Mouse (Mus musculus) heart, postnatal 14 days (tissue): ENCODE results near the gene Fam207a. TPM values are rescaled to one million over a fixed set of nuclear protein-coding genes. Genes with fewer than 3 reads are reported as not detected.

Experiments
- DNase-seq, 2 experiments: peaks; one replicate each; pipeline ENCODE4 v3.0.0; 2021 to 2022
- intact Hi-C: fragments of 180-260 bp; cut with DNase I; formaldehyde crosslinking; loops from one replicate; pipeline ENCODE4 v1.15.1; 2025
- total RNA-seq, 2 experiments: library from RNA; stranded (reverse); gene quantifications; 2 replicates each; pipeline ENCODE4 v1.2.3; 2021

Fam207a gene
- total RNA-seq, 2 experiments from 2014 or later, result 9.6 TPM

DNA sequence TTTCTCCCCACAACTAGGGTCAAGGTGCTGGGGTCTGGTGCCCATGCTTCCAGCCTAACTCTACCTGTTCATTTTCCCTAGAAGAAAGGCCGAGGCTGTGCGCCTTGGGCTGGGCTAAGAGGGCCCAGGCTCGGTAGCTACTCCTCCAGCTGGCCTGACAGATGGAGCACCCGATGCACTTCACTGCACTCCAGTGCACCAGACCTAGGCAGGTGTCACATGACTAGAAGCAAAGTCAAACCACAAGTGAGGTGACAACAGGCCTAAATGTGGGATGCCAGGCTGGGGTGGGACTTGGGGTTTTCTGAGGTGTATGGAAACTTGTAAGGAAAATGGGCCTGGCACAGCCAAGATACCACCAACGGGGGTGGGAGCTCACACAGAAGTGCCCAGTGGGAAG is 9.1 kb downstream of the Fam207a start:
- intact Hi-C loops, result loop anchor here (5.0 kb wide), 1 partner anchor 379 kb away; no protein-coding TSS in a partner anchor
- no peak for DNase-seq

DNA sequence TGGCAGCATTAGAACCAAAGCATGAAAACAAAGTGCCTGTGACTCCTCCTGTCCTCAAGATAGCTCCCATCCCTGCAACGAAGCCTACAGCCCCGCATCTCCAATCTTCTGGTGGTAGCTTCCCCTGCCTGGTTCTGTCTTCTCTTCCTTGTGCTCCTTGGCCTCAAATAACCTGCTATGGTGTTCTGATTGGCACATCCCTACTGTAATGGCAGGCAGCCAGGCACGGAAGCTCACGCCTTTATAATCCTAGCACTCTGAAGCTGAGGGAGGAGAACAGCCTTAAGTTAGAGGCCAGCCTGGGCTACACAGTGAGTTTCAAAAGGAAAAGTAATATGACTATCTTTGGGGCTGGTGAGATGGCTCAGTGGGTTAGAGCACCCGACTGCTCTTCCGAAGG is 11.4 kb downstream of the Fam207a start:
- no peak for DNase-seq
- intact Hi-C loops, result loop anchor here (2.0 kb wide), 1 partner anchor 85 kb away; the partner anchor contains the start of gene Adarb1

DNA sequence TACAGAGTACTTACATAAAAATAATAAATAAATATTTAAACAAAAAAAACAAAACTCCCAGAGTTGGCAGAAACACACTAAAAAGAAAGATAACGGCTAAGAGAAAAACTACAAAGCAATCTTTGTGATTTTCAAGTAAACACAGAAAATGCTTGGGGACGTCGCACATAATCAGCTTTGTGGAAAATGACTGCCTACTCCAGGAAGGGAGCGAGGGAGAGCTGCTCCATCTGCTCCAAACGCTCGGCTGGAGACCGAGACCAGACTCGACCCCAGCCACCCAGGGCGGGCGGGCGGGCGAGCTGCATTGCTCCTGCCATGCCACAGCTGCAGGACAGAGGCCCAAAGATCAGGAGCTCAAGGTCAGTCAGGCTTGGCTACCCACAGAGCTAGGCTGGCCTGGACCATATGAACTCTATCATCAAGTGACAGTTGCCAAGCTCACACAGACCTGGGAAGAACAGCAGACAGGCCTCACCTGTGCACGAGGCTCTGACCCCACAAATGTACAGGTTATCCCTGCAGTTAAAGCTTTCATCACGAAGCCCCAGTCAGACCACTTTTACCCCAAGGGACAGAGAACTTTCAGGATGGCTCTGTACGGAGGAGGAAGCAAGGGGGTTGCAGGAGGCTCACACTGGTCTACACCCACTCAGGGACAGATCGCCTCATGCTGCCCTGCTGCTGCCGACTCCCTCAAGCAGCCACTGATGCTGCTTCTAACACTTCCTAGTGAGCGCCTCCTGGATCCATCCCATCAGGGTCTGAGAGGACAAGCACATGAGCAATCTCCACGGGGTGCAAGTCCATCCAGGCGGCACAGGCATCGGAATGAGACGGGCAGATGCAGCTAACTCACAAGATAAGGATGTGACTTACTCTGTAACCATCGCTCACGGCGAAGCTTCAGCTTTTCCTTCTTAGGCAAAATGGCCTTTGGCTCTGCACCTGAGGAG is 12.3 kb downstream of the Fam207a start:
- DNase-seq, result no peak
- intact Hi-C loops, result no loop called here

DNA sequence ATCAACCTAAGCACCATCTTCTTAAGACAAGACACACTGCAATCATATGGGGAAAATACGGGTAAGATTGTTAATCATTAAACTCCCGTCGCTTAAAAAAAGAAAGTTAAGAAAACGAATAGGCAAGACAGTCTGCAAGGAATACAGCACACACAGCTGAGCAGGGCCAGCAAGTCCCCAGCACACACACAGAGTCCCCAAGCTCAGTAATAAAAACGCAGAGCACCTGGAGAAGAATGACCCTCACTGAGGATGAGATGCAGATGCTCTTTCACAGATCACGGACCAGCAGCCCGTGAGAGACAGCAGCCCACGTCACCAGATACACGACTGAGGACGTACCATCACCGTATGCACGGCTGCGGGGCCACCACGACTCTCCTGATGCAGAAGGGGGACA is 14.9 kb downstream of the Fam207a start:
- intact Hi-C loops, result no loop called here
- no peak for DNase-seq

DNA sequence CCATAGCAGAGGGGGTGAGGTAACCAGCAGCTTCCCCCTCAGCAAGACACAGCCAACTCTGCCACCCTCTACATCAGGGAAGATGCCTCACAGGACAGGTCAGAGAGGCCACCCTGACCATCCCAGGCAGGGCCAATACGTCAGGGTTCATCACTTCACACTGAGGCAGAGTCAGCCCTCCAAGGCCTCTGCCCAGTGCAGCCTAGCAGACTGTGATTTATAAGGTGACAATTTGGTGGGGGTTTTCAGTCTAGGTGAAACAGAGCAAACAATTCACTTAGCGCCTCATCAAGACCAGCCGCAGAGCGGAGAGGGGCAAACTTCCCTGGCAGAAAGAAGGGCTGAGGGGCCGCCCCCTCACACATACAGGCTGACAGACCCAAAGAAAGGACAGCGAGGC is 17.3 kb downstream of the Fam207a start:
- intact Hi-C loops, result no loop called here
- no peak for DNase-seq

DNA sequence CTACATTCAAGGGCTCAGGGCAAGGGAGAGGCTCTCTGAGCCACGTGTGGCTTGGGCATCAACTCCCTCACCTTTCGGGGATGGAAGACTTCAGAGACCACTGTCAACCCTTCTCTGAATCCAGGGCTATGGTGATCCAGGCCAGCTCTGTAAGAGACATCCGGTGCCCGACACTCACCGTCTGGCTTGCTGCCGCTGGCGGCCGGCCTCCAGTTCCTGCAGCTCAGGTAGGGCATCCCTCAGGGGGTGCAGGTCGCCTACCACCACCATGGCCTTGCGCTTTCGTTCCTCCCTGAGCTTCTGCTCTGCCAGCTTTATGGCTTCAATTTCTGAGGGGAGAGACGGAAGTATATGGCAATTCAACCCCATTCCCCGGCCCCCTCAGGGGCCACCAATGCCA is 18.4 kb downstream of the Fam207a start:
- intact Hi-C loops, result no loop called here
- no peak for DNase-seq

DNA sequence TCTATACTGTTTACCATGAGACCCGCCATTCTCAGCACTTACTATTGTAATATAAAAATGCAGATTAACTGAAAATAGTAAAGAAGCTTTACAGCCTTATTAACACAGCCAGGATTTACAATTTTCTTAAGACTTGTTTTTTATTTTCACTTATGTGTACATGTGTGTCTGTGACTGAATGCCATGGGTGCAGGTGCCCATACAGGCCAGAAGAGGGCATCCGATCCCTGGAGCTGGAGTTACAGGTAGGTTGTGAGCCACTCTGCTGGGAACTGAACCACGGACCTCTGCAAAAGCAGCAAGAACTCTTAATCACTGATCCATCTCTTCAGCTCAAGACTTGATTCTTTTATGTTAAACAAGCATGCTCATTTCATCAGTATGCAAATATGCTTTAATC is 22.7 kb downstream of the Fam207a start:
- intact Hi-C loops, result no loop called here
- no peak for DNase-seq

DNA sequence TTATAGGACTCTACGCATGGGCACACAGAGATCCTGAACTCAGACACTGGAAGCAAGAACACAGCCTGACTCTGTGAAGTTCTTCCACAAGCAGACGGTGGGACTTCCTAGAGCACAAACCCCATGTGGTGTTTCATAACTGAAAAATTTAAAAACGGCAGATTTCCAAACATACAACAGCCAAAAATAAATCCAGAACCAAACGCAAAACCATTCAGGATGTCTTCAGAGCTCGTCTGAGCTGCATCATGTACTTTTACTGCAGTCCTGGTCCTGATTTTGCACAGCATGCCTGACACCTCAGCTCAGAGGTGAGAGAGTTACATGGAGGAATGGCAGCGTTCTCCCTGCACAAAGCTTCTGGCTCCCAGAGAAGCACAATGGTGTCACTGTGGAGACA is 24.0 kb downstream of the Fam207a start:
- no peak for DNase-seq
- intact Hi-C loops, result no loop called here

DNA sequence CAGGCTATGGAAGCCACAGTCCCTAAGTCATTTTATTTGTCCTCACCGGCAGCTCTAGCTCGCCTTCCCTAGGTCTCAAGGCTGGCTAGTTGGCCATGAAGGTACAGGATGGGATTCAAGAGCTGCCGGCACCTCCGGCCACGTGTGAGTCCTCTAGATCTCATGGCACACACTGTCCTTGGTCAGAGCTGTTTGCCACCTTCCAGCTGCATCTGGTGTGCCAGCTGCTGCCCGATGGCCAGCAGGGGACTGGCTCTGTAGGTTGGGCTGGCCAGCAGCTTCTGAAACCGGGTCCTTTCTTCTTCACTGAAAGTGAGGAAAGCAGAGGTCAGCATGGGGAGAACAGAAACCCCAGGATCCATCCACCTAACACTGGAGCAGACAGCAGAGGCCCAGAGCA is 27.4 kb downstream of the Fam207a start:
- DNase-seq, result no peak

DNA sequence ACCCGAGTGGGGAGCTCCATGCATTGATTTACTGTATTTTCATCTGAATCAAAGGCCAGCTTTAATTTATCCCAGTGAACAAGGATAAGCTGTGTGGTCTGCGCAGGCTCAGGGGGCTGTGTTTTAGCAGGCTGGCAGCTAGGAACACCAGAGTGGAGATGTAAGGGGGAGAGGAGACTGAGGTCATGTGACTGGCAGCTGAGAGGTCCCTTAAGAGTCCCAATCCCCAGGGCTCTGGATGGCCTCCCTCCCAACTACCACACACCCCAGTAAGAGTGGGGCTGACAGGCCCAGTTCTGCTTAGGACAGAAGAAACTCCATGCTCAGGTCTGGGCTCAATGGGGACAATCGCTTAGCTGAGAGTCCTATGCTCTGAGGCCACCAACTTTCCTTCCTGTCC is 29.8 kb downstream of the Fam207a start:
- intact Hi-C loops, result no loop called here
- DNase-seq, result no peak

More for the DNA sequence above, 27.4 kb downstream of the Fam207a start:
- intact Hi-C loops, result no loop called here

DNA sequence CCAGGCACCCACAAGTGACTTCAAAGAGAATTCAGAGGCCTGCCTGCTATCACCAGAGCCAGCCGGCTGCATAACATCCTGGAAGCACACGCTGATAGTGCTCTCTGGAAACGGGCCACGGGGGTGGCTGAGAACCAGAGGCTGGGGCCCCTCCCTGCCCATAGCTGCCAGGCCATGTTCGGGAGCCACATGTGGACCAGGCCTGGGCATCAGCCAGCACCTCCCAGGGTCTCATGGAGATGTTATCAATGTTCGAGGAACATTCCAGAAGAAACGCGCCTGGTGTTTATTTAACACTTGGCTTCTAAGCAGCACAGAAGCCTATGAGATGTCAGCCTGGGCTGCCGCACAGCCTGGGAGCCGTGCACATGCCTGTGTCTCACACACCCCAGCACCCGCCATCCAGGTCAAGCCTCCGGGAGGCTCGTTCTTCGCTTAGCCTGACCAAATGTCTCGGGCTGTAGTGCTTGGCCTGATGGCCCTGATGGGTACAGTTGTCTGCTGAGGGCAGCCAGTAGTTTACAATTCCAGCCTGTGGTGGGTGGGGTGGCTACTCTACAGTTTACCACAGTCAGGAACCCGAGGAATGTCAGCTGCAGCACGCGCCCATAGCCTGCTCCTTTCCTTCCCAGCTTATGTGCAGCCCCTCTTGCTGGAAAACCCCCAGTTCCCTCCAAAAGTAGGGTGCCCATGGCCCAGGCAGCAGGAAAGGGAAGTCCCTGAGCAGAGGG is 31.2 kb downstream of the Fam207a start:
- intact Hi-C loops, result no loop called here
- peak; percentile 81 for DNase-seq

DNA sequence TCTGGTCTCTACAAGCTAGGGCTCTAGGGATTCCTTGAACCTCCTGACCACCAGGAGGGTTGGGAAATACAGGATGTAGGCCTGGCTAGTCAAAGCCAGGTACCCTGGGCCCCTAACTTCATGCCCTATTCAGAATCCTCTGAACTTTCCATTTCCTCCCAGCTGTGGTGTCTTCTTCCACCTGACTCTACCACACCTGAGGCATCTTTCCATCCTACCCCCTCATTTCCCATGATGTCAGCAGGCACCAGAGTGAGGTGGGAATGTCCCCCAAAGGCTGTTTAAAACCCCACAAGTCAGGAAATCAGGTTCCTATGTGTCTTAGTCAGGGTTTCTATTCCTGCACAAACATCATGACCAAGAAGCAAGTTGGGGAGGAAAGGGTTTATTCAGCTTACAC is 33.8 kb downstream of the Fam207a start:
- no peak for DNase-seq
- intact Hi-C loops, result no loop called here

DNA sequence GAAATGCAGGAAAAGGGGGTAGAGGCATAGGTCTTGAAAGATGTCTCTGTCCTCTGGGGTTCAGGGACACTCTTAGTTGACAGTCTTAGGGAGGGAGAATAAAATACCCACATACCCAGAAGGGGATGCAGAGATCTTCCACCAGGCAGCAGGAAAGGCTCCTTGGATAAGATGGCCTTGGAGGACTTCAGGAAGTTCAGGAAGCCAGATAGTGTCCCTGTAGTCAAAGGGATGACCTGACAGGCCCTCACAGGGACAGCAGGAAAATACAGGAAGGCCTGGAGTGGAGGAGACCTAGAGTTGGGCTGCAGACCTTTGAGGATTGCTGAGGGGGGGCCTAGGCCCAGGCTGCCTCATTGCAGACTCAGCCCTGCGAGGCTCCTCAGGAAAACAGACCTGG is 35.6 kb downstream of the Fam207a start:
- no peak for DNase-seq
- intact Hi-C loops, result no loop called here

DNA sequence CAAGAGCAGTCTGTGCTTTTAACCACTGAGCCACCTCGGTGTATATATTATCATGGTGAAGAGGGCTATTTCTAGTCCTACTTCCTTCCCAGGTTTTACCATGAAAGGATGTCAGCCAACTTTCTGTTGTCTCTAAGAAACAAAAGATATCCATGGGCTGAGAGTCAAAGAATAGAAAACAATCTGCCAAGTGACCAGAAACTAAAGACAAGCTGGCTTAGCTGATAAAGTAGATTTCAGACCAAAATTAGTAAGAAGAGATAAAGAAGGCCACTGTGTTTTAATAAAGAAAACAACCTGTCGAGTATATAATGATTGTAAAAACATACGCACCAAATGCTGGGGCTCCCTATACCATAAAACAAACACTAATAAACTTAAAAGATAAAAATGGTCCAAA is 38.7 kb downstream of the Fam207a start:
- intact Hi-C loops, result no loop called here
- DNase-seq, result no peak

DNA sequence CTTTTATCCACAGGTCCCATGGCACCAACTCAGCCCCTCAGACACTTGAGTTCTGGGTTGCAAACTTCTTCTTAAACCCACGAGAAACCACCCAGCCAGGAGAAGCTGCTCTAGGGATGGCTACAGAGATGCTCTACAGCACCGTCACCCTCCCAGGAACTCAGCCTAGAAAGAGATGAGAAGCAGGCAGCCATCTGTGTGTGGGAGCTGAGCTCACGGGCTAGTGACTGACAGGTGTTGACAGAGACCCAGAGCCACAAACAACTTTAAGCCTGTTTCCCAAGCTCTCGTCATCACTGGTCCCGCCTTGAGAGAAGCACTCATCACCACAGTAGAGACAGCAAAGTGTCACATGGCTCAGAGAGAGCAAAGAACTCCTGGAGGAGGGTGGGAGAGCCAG is 43.4 kb downstream of the Fam207a start:
- no peak for DNase-seq
- intact Hi-C loops, result no loop called here

DNA sequence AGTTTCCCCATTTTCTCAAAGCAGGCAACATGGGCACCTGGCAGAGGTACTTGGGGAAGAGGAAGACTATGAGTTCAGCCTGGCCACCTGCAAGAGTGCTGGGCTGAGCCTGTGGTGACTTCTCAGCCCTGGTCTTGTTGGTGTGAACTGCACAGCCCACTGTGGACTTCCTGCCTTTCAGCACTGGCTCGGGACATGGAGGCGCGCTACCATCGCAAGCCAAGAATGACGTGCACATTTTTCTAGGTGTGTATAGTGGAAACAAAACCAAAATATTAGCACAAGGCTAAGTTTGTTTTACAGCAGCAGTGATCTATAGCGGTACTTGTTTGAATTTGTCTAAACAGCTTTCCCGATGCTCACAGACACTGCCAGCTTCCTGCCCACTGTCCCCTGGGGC is 44.1 kb downstream of the Fam207a start:
- intact Hi-C loops, result loop anchor here (2.0 kb wide), 1 partner anchor 53 kb away; the partner anchor contains the start of gene Adarb1
- no peak for DNase-seq

DNA sequence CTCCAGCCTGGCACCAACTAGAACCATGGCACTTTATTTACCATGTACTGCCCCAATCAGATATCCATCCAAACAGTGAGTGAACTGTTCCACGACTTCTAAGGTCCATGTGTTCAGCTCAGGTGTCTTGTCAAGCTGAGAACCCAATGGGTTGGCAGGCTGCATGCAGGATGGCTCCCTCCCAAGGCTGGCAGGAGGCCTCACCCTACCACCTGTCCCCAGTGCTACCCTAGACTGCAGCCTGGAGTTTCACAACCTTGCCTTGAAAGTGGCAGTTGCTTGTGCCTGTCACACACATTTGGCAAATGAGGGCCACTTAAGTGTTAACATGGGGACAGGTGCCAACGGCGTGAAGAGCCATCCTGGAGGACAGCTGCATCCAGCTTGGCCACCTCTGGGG is 44.8 kb downstream of the Fam207a start:
- DNase-seq, result no peak
- intact Hi-C loops, result loop anchor here (2.0 kb wide), 1 partner anchor 52 kb away; the partner anchor contains the start of gene Adarb1

DNA sequence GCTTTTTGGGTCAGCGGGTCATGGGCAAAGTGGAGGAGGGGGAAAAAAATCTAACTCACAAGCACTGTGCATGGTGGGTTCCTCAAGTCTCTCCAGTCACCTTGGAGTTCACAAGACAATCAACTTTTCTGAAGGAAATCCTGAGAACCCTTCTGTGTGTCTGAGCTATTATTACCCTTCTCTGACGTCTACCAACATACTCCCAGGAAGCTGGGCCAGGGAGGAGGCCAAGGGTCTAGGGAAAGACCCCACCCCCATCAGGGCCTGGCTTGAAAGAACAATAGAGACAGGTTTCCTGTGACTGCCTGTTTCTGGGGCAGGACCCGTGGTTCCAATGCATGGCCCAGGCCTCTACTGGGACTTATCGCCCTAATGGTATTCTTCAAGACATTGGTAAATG is 46.9 kb downstream of the Fam207a start:
- intact Hi-C loops, result no loop called here
- DNase-seq, result no peak

DNA sequence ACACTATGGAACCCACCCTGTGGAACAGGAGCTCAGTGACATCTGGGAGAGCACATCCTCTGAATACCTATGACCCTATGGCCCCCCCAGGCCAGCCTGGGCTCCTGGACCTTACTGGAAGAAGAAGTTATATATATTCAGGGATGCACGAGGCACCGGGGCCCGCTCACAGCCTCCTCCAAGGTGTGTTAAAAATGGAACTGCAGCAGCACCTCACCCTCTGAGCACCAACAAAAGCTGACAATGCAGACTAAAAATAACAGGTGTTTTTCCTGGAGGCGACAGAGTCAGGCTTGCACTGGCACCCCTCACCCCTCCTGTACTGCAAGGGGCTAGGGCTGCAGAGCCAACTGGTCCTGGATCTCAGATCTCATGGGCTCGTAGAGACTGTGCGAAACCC is 48.2 kb downstream of the Fam207a start:
- intact Hi-C loops, result no loop called here
- no peak for DNase-seq

DNA sequence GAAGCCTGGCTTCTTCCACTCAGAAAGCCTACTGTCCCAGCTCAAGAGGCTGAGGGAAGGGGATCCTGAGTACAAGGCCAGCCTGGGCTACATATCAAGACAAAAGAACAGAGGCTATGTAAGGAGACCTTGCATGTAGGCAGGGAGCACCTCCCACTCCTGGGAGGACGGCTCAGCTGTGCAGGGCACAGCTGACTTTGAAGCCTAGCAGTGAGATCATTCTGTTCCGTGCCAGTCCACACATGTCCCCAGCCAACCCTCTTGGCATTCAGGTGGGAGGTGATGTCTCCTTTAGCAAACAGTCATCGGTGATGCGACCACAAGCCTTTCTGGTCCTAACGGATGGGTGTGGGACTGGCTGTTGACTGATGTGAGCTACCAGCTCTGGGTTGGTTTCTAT is 49.7 kb downstream of the Fam207a start:
- DNase-seq, result no peak
- intact Hi-C loops, result no loop called here

DNA sequence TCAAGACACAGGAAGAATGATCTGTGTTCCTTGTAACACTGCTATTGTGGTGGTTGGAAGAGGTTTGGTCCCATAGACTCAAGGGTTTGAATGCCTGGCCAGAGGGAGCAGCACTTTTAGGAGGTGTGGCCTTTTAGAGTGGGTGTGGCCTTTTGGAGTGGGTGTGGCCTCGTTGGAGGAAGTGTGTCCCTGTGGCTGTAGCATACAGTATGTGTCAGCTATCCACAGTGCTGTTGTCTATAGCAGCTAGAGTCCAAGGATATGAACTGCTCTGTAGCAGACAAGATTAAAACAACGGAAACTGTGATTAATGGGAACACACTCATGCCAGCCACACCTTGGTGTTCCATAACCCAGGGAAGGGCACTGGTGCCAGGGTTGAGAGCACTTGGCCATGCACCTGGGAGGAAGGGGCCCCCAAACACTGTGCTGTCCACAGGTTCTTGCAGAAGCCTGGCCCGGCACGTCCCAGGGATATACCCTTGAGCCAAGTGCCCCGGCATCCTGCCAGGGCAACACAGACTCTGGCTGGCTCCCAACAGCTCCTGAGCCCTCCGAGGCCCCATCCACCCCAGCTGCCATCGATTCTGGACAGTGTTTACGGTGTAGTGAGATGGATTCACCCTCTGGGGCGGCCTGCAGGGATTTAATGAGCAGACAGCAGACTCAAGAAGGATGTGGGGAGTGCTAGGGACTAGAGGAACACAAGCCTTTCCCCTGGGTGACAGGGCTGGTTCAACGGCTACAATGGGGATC is 51.2 kb downstream of the Fam207a start:
- intact Hi-C loops, result no loop called here
- DNase-seq, result peak; percentile 73 to 81
